Mouse (Mus musculus) midbrain, embryonic 16.5 days (tissue): Measurements from ENCODE around the gene Iqcj. TPM values are rescaled to one million over a fixed set of nuclear protein-coding genes. Genes with fewer than 3 reads are reported as not detected.

Experiments used
- ATAC-seq: fragments of 200-750 bp; cut with Nextera tagmentation; 2 replicates; pipeline ENCODE4 v1.8.0; 2017; ENCODE audit warnings: moderate TSS enrichment
- H3K27ac ChIP-seq: fragments of 300-500 bp; sonication (generic); 2 replicates; pipeline ENCODE4 v1.5.1; 2014; ENCODE audit warnings: mild to moderate bottlenecking, low read length, mixed read lengths
- H3K27me3 ChIP-seq: fragments of 300-500 bp; sonication (generic); 2 replicates; pipeline ENCODE4 v1.6.1; 2014; ENCODE audit warnings: low read depth, low read length, mixed read lengths; ENCODE audit not compliant: control insufficient read depth, insufficient read depth
- H3K36me3 ChIP-seq: fragments of 300-500 bp; sonication (generic); 2 replicates; pipeline ENCODE4 v1.6.1; 2014; ENCODE audit warnings: mild to moderate bottlenecking, low read length, moderate library complexity, mixed read lengths; ENCODE audit not compliant: control insufficient read depth, insufficient read depth
- H3K4me1 ChIP-seq: fragments of 300-500 bp; sonication (generic); 2 replicates; pipeline ENCODE4 v1.6.1; 2014; ENCODE audit warnings: mild to moderate bottlenecking, low read length, mixed read lengths; ENCODE audit not compliant: control insufficient read depth, insufficient read depth
- H3K4me2 ChIP-seq: fragments of 300-500 bp; sonication (generic); 2 replicates; pipeline ENCODE4 v1.6.1; 2014; ENCODE audit warnings: mild to moderate bottlenecking, low read length, mixed read lengths
- H3K4me3 ChIP-seq: fragments of 300-500 bp; sonication (generic); 2 replicates; pipeline ENCODE4 v1.5.1; 2014; ENCODE audit warnings: low read depth, mild to moderate bottlenecking, low read length, moderate library complexity, mixed read lengths
- H3K9ac ChIP-seq: fragments of 300-500 bp; sonication (generic); 2 replicates; pipeline ENCODE4 v1.6.1; 2014; ENCODE audit warnings: low read depth, low read length, mixed read lengths
- H3K9me3 ChIP-seq: fragments of 300-500 bp; sonication (generic); replicated peaks from 2 replicates; pipeline ENCODE4 v1.6.1; 2014; ENCODE audit warnings: mild to moderate bottlenecking, low read length, mixed read lengths; ENCODE audit not compliant: control insufficient read depth, poor library complexity, severe bottlenecking
- WGBS: fragments of 180-500 bp; shearing (Covaris S2); extraction: QIAGEN DNeasy Blood & Tissue Kit; methylation state at CpG from one replicate; pipeline ENCODE4 v1.1.7; 2014; 5-methylcytosine and 5-hydroxymethylcytosine counted together
- polyA plus RNA-seq: library from polyadenylated mRNA; unstranded; fragments of >200 nt; fragmentation: Nextera tagmentation; extraction: Ambion mirVana; gene quantifications from 2 replicates; pipeline ENCODE4 v1.2.1, GENCODE M21; 2015

The Iqcj gene
- polyA plus RNA-seq, 1 experiment from 2014 or later: 0.67 TPM

DNA sequence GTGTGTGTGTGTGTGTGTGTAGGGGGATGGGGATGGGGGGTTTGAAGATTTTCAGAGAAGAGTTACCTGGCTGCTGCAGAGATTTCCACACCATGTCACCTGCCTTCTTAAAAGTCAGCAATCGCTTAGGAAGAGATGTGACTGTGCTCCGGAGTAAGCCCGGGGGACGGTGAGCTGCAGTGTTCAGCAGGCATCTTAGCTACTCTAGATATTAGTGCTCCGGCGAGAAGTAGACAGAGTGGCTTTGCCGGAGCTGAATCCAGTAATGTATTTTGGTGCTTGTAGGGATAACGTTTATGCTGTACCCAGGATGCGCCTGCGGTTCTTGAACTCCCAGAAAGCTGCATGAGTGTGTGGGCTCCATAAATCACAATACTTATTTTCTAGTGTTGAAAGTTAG lies 748 bp downstream of the Iqcj start:
- Histone ChIP-seq H3K27ac (peak overlapping the region; percentile 75; the same call in 1 of the 2 replicates), H3K9me3 (no peaks in the 10 kb centered on the region), H3K27me3 (no peaks in the 10 kb centered on the region), H3K4me2 (peak overlapping the region; percentile 59), H3K36me3 (no peaks in the 10 kb centered on the region), H3K9ac (peak overlapping the region; percentile 13; the same call in 1 of the 2 replicates), H3K4me1 (peaks cover 5% of the 10 kb centered on the region; the same call in 1 of the 2 replicates), H3K4me3 (peak overlapping the region; percentile 37)
- peak; percentile 47 for ATAC-seq
- WGBS: 52% methylated on average over 10 of the region's 10 CpGs

DNA sequence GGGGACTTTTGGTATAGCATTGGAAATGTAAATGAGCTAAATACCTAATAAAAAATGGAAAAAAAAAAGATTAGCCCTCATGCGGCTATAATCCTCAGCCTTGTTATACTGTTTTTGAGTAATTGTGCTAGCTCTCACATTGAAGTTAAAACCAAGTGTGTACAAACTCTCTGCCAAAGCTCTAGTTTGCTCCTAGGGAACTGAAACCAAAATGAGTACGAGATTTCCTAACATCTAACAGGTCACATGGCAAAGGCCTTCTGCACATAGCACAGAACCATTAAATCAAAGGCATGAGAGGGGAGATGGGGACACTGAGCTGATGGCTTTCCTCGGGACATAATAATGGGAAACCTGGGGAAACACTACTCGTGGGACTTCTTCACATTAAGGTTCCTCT lies 10.5 kb downstream of the Iqcj start:
- WGBS: 80% methylated on average over 4 of the region's 4 CpGs
- no peaks in the 10 kb centered on the region for H3K4me1 ChIP-seq
- no peaks in the 10 kb centered on the region for H3K27me3 ChIP-seq
- no peaks in the 10 kb centered on the region for H3K9me3 ChIP-seq
- no peak overlapping the region for H3K4me3 ChIP-seq
- H3K27ac ChIP-seq: no peak overlapping the region
- ATAC-seq: no peak
- H3K36me3 ChIP-seq: no peaks in the 10 kb centered on the region
- no peak overlapping the region for H3K4me2 ChIP-seq
- H3K9ac ChIP-seq: no peak overlapping the region

DNA sequence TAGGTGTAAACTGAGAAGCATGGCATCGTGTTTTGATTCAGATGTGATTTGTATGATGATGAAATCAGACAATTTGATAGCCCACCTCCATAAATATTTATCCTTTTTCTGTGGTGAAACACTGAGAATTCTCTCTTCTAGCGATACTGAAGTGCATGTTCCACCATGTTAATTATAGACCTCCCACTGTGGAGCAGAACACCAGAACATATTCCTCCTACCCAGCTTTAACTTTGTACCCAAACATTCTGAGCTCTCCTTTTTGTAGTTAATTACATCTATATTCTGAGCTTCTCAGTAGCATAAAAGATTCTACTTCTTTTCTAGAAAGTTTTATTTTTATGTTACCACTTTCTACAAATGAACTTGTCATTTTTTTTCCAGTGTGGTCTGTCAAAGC lies 16.6 kb downstream of the Iqcj start:
- no peaks in the 10 kb centered on the region for H3K9me3 ChIP-seq
- H3K36me3 ChIP-seq: no peaks in the 10 kb centered on the region
- no peak for ATAC-seq
- no peak overlapping the region for H3K27ac ChIP-seq
- H3K9ac ChIP-seq: no peak overlapping the region
- no peaks in the 10 kb centered on the region for H3K27me3 ChIP-seq
- H3K4me1 ChIP-seq: no peaks in the 10 kb centered on the region
- 85% methylated on average over 2 of the region's 2 CpGs for WGBS
- H3K4me3 ChIP-seq: no peak overlapping the region
- no peak overlapping the region for H3K4me2 ChIP-seq

DNA sequence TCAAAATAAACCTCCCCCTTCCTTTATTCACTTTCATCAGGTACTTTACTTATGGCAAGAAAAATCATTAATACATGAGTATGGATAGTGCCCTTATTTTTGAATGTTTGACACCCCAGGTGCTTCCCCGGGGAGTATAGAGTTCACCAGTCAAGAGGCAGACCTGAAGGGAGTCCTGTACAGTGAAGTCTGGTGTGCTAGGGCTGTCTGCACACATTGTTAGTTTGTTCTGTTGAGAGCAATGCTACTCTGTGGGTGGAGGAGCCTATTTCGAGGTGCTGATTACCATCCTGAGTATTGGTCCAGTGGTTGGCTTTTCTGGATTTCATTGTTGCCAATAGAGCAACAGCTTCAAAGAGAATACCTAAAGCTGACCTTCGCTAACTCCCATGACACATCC lies 26.1 kb downstream of the Iqcj start:
- ATAC-seq: no peak

DNA sequence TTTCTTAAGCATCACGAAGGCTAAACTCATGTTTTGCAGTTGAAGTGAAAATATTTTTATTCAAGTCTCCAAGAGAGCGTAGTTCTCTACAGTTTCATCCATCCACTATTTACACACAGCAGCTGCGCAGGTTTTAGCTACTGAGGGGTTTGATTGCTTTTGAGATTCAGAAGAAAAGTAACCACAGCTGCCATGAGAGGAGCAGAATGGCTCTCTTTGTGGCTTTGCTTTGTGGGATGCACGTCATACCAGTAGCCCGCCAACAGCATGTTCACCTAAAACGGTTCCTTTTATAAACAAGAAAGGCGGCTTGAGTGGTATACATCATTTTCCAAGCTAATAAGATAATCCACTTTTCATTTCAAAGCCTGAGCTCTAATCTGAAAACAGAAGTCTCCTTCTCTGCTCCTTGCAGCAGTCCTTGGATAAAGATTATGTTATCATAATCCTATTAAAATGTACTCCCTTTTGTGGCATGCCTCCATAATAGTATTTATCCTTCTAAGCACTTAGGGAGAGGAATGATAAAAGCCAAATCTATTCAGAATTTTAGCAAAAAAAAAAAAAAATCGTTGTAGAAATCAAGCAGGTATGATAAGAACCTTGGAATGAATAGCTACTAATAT lies 26.7 kb downstream of the Iqcj start:
- no peaks in the 10 kb centered on the region for H3K9me3 ChIP-seq
- H3K36me3 ChIP-seq: no peaks in the 10 kb centered on the region
- peaks cover 2% of the 10 kb centered on the region; the same call in 1 of the 2 replicates for H3K27me3 ChIP-seq
- 25% methylated on average over 8 of the region's 8 CpGs for WGBS
- no peak overlapping the region for H3K4me2 ChIP-seq
- no peaks in the 10 kb centered on the region; the same call in 1 of the 2 replicates for H3K4me1 ChIP-seq
- no peak overlapping the region for H3K4me3 ChIP-seq
- H3K27ac ChIP-seq: no peak overlapping the region
- ATAC-seq: peak; percentile 70
- no peak overlapping the region for H3K9ac ChIP-seq

More for the DNA sequence above, 26.1 kb downstream of the Iqcj start:
- Histone ChIP-seq H3K9ac (no peak overlapping the region), H3K4me2 (no peak overlapping the region), H3K4me3 (no peak overlapping the region), H3K27ac (no peak overlapping the region), H3K36me3 (no peaks in the 10 kb centered on the region), H3K9me3 (no peaks in the 10 kb centered on the region), H3K4me1 (no peaks in the 10 kb centered on the region; the same call in 1 of the 2 replicates), H3K27me3 (peaks cover 2% of the 10 kb centered on the region; the same call in 1 of the 2 replicates)
- 43% methylated on average over 3 of the region's 3 CpGs for WGBS

DNA sequence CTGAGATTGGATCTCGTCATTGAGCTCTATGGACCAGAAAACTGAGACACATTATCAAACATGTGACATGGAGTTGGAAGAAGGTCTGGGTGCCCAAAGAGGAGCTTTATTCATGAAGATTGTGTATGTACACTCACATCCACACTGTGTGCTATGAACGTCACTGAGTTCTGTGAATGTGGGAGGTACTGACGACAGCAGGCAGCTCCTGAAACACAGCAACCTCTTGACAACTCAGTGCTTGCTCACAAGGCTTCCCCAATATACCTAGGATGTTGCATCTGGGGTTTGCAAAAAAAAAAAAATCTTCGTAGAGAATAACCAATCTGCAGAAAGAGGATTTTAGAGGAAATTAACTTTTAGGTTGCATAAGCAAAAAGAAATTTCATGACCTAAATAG lies 31.1 kb downstream of the Iqcj start:
- 90% methylated on average over 4 of the region's 4 CpGs for WGBS
- no peak overlapping the region for H3K4me3 ChIP-seq
- H3K4me1 ChIP-seq: no peaks in the 10 kb centered on the region; the same call in 1 of the 2 replicates
- no peak overlapping the region for H3K27ac ChIP-seq
- ATAC-seq: no peak
- no peak overlapping the region for H3K9ac ChIP-seq
- peaks cover 2% of the 10 kb centered on the region; the same call in 1 of the 2 replicates for H3K27me3 ChIP-seq
- no peaks in the 10 kb centered on the region for H3K9me3 ChIP-seq
- H3K4me2 ChIP-seq: no peak overlapping the region
- H3K36me3 ChIP-seq: no peaks in the 10 kb centered on the region

DNA sequence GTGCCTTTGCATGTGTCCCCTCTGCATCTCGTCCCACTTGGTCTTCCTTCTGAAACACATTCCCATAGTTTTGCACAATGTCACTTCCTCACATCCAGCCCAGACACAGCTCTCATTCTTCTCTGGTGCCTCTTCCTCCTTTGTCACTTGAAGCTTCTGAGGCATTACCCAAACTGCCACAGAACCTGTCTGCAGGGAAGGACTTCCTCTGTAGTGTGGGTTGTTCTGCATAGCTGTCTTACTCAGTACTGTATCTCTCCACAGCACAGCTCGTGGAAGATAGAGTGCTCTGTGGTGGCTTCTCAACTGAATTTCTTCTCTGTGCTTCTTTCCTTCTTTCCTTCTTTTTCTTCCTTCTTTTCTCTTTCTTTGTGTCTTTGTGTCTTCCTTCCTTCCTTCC lies 33.4 kb downstream of the Iqcj start:
- Histone ChIP-seq H3K9me3 (no peaks in the 10 kb centered on the region), H3K9ac (no peak overlapping the region), H3K36me3 (no peaks in the 10 kb centered on the region), H3K27me3 (peaks cover 2% of the 10 kb centered on the region; the same call in 1 of the 2 replicates), H3K27ac (no peak overlapping the region), H3K4me3 (no peak overlapping the region), H3K4me1 (no peaks in the 10 kb centered on the region), H3K4me2 (no peak overlapping the region)
- 93% methylated on average over 2 of the region's 2 CpGs for WGBS
- no peak for ATAC-seq

DNA sequence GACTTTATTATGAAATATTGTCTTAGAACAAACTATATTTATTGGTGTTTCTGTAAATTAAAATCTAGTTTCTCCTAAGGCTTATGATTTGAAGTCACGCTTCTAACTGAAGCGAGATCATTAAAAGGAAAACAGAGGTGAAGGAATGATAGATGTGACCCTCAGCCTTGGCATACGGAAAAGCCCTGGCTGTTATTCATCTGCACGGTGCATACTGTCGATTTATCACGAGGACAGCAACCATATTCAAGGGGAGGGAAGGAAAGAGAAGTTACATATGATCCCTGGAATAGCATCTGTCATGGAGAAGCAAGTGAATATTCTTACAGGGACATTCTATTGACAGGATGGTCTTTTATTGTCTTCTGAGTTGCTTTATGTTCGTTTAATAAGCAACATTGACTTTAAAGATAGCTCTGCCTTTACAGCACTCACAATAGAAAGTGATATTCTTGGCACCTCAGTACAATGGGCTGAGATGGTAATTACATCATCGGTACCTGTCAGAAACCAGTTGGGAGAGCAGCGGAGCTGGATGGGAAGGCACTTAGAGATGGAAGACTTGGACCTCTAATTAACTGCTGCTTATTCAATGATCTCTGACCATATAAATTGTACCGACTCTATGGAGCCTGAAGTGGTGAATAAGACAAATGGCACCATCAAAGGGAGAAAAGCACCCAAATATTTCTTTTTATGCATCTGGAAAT lies 38.6 kb downstream of the Iqcj start:
- H3K9me3 ChIP-seq: no peaks in the 10 kb centered on the region
- 74% methylated on average over 10 of the region's 10 CpGs for WGBS
- H3K4me1 ChIP-seq: no peaks in the 10 kb centered on the region
- no peak for ATAC-seq
- no peak overlapping the region for H3K4me3 ChIP-seq
- H3K27ac ChIP-seq: no peak overlapping the region
- H3K36me3 ChIP-seq: no peaks in the 10 kb centered on the region
- no peak overlapping the region for H3K9ac ChIP-seq
- H3K4me2 ChIP-seq: no peak overlapping the region
- no peaks in the 10 kb centered on the region; the same call in 1 of the 2 replicates for H3K27me3 ChIP-seq

DNA sequence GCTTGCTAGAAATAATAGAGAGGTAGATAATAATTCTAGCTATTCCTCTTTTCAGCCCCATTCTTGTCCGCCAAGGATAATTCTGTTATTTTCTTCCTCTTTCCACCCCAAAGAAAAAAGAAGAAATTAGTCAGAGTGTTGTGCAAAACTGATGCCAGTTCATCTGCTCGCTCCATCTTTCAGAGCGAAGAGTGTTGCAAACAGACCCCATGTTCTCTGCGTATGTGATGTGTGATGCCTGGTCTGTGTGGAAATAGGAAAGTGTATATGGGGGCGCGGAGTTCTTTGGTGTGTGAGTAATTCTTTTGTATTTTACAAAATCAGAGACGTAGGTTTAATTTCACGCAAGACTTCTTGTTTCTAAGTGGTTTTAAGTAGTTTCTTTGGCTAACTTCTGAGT lies 39.2 kb downstream of the Iqcj start:
- no peak overlapping the region for H3K9ac ChIP-seq
- no peak overlapping the region for H3K27ac ChIP-seq
- ATAC-seq: no peak
- 79% methylated on average over 8 of the region's 8 CpGs for WGBS
- H3K9me3 ChIP-seq: no peaks in the 10 kb centered on the region
- no peak overlapping the region for H3K4me2 ChIP-seq
- no peaks in the 10 kb centered on the region; the same call in 1 of the 2 replicates for H3K27me3 ChIP-seq
- no peak overlapping the region for H3K4me3 ChIP-seq
- H3K36me3 ChIP-seq: no peaks in the 10 kb centered on the region
- H3K4me1 ChIP-seq: no peaks in the 10 kb centered on the region
